Mouse (Mus musculus) cortical plate, adult 2 months (tissue): ENCODE measurements around the gene Man1a.

Experiments
- CTCF ChIP-seq: fragments of 200-500 bp; IDR thresholded peaks from 2 replicates; pipeline ENCODE4 v1.5.1; 2011; ENCODE audit warnings: mild to moderate bottlenecking, control low read depth, low read length; ENCODE audit not compliant: insufficient read depth; ENCODE audit errors: extremely low read depth
- POLR2A ChIP-seq: fragments of 200-500 bp; IDR thresholded peaks from 2 replicates; pipeline ENCODE4 v1.6.1; 2011; ENCODE audit warnings: mild to moderate bottlenecking, low read length, control low read depth; ENCODE audit not compliant: insufficient read depth; ENCODE audit errors: extremely low read depth

DNA sequence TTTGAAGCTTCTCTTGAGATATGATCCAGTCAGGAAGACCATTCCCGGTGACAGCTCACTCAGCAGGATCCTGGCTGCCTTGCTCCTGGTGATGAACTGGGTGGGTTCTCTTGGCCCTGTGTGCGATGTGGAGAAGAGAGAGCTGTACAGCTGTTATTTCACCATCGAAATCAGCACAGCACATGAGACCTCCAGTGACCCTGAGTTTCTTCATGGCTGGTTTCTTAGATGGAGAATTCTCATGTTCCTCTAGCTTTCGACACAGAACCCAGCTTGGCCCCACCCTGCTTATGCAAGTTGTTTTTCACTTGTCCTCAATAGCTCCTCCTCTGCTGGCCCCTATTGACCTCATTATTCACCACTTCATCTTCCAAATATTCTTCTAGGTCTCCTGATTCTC is 200.5 kb downstream of the Man1a start:
- TF ChIP-seq CTCF (no peak), POLR2A (no peak)
